Mouse (Mus musculus) spleen, postnatal 4 days (tissue): ENCODE data around the gene Usp33.
A peak's percentile ranks its signal among the peaks of the same experiment; 100 is the strongest.

ENCODE experiments used
- DNase-seq, 2 experiments: peaks; one replicate each; pipeline ENCODE4 v3.0.0; 2022; ENCODE audit warnings: low spot score in 2 of 2

Usp33 gene

DNA sequence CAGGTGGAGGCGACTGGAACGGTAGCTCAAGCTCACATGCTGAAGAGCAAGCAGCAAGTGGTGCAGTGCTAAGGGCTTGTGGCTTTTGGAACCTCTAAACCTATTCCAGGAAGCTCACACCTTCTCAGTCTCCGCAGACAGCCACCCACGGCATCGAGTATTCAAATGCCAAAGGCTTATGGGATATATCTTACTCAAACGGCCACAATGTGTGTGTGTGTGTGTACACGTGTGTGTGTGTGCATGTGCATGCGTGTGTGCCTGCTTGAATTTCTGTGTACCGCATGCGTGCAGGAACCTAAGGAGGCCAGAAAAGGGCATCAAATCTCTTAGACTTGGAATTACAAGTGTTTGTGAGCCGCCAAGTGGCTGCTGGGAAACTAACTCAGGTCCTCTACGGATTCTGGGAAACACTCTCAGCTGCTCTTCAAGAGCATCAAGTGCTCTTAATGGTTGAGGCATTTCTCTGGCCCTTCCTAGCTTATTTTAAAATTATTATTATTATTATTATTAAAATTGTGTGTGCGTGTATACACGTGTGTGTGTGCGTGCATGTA is 3.2 kb upstream of the Usp33 start:
- DNase-seq, result no peak

DNA sequence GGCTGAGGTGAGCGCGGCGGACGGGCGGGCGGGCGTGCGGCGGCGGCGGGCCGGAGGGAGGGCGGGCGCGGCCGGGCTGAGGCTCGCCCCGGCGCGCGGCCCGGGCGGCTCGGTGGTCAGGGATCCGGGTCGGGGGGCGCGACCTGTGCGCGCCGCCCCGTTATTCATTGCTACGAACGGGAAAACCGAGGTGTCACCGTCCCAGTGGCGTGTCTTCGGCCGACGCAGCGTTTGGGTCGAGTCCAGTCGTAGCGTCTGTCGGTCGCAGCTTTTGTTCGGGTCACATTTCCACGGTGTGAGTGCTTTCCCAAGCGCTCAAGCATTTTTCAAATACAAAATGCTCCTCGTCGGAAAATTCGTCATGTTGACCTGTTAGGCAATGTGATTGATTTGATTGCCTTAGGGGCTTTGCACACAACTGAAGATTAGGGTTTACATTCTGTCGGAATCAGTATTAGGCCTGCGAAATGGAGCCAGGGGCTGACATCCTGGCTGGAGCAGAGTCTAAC is 409 bp downstream of the Usp33 start:
- DNase-seq, result peak in 1 of 2 experiments; percentile 38

DNA sequence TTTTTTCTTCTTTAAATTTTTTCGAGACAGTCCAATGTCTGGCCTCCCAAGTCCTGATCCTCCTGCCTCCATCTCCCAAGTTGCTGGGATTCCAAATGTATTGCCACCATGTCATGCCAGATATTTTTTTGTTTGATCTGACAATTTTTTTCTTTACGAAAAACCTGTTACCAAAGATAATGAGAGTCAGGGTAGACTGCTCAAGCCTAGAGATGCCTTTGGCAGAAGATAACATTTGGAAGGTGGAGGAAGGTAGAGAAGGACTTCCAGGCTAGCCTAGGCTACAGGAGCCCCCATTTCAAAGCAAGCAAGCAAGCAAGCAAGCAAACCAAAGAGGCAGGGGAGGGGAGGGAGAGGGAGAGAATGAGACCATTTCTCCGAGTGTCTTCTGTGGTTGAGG is 949 bp downstream of the Usp33 start:
- no peak for DNase-seq

DNA sequence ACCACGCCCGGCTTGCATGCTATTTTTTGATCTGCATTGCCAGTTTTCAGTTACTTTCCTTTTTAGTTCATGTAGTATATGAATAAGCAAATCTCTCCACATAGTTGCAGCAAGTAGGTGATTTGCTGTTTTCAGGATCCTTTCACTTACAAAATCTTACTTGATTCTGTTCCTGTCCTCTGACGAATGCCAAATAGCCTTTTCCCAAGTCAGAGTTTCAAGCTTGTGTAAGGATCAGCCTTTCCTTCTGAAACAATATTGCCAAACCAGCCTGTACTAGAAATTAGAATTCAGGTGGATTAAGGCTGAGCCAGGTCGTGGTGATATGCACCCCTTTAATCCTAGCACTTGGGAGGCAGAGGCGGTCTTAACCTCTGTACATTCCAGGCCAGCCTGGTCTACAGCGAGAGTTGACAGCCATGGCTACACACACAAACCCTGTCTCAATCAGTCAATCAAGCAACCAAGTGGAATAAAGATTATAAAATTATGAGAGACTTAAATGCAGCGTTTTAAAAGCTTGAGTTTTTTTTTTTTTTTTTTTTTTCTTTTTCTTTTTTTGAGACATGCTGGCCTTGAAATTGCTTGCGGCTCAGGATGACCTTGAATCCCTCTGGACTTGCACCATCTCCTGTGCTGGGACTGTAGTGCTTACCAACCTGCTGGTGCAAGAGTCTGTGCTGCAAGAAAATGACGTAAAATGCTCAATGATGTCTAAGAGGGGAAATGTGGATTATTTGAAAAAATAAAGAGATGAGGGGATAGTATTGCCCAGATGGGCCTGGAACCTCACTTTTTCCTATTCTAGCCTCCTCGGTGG is 1.9 kb downstream of the Usp33 start:
- DNase-seq, result no peak

DNA sequence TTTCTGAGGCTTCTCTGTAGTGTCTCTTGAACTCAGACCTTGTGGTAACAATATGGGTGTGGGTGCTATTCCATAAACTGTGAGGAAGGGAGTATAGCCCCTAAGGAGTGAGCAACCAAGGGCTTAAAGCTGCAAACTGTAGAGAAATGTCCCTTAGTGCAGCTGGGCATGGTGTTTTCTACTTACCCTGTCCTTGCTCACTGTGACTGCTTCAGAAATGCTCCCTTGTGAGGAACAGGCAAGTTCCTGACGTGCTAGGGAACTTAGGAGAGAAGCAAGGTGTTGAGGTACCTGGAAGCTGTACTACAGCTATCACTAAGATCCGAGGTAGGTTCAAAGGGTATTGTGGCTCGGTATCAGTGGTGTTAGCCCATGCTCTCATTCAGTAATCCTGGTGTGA is 4.2 kb downstream of the Usp33 start:
- DNase-seq, result no peak

DNA sequence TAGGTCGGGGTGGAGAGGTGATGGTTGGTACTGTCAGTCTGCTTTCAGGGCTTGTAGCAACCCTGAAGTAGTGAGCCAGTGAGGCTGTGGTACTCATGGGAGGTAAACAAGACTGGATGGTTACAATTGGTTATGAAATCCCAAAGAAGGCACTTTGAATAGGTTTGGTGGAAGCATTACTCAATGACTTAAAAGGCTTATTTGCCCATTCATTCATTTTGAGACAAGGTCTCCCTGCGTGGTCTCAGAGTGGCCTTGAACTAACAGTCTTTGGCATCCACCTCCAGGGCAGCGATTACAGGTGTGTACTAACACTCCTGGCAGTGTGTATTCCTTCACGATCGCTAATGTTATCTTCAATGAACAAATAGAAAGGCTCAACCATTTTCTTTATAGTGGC is 4.7 kb downstream of the Usp33 start:
- DNase-seq, result no peak

DNA sequence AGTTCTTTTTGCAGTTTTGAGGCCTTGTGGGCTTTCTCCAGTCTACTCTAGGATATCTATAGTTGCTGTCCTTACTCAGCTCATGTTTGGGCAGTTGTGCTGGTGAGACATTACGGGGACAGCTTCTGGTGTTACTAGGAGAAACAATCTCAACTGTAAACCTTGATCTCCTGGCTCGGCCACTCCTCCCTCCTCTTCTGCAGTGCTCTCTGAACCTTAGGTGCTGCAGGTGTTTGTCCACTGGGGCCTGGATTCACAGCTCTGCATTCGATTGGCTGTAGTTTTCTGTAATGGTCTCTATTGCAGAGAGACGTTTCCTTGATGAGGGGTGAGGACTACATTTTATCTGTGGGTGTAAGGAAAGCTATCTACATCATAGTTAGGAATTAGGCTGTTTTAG is 6.0 kb downstream of the Usp33 start:
- DNase-seq, result no peak

DNA sequence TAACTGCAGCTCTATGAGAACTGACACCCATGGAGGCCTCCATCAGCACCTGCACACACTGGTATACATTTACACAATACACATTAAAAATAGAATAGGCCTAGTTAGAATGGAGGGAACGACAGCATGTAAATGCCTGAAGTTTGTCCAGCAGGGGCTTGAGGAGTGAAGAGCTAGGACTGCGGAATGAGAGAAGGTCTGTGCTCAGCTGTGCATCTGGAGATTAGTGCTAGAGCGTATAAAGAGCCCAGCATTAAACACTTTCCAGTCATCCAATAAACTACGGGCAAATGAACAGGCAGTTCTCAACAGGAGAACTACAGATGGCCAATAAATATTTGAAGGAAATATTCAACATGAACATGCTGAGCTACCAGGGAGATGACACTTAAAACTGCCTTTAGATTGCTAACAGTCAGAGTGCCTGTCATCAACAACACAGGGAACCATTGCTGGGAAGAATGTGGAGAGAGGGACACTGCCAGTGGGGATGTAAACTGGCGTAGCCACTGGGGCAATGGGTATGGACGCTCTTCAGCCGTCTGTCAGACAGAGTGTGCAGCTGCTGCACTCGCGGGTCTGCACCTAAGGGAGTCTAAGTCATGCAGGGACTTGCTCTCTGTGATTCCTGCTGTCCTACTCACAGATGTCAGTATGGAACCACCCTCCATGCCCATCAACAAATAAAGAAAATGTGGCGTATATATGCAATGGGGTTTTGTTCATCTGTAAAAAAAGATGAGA is 7.3 kb downstream of the Usp33 start:
- DNase-seq, result no peak

DNA sequence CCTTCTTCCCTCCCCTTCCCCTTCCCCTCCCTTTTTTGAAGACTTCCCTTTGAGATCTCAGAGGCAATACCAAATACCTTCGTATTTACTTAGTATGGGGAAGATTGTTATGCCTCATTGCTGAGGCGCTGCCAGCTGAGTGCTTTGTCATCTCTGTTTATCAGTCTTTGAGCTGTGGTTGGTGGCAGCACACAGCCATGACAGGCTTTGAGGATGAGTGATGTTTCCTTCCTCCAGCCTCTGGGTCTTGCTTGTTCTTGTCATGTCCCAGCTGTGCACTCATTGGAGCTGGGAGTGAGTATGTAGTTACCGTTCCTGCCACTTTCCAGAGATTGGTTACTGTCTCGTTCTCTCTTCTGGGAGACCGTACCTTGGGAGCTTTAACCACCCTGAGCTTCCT is 9.1 kb downstream of the Usp33 start:
- peak; percentile 35 to 66 for DNase-seq

DNA sequence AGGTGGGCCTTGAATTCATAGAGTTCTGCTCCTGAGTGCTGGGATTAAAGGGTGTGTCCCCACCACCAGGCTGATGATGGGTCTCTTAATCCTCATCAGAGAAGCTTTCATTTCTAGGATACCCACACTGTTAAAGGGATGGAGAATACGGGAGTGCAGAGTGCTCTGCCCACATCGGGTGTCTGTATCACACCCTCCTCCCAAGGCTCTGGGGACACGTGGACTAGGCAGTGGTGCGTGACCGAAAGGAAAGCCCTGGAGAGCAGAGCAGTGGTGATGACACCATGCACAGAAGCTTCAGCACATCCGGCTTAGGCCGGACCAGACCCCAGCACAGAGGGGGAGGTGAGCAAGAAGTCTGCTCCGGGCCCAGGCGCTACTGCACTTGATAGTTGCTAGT is 10.5 kb downstream of the Usp33 start:
- no peak for DNase-seq

DNA sequence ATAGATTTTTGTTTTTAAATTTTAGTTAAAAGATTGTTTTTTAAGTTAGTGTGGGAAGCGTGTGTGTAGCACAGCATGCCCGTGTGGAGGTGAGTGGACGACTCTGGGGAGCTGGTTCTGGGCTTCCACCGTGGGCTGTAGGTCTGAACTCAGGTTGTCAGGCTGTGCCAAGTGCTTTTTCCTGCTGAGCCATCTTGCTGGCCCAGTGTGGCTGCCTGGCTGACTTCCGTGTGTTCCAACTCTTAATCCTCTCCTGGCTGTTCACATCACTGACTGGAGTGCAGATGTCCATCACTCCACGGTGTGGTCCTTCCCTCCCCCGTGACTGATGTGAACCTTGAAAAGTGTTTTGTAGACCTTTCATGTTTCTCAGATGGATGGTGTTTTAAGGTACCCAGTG is 12.9 kb downstream of the Usp33 start:
- no peak for DNase-seq

DNA sequence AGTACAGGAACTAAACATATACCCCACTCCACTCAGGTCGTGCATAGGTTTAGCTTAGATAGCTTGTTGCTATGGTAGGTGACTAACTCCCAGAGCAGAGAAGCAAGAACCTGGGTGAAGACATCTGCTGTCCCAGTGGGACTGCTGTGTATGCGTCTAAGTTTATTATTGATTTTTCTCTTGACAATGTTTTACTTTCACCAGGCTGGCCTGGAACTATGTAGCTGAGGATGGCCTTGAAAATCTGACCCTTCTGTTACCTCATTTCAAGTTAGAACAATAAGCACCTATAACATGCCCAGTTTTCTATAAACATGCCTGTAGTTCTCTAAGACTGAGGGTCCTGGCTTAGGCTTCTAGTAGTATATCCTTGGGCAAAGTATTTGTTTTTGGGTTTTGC is 17.9 kb downstream of the Usp33 start:
- DNase-seq, result no peak

DNA sequence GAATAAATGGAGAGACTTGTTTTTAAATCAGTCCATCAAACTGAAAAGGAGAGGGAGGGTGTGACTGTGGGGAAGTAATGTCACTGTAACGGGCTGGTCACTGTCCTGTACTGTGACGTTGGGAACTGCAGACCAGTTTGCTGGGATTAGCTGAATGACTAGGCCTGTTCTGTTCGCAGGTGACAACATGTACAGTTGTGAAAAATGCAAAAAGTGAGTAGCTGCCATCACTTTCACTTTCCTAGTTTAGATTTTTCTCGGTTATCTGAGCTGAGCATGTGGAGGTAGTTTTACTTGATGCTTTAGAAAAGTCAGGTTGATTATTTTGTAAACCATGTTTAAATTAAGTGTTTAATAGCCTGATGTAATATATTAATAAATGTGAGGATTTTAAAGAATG is 29.8 kb downstream of the Usp33 start:
- DNase-seq, result no peak

DNA sequence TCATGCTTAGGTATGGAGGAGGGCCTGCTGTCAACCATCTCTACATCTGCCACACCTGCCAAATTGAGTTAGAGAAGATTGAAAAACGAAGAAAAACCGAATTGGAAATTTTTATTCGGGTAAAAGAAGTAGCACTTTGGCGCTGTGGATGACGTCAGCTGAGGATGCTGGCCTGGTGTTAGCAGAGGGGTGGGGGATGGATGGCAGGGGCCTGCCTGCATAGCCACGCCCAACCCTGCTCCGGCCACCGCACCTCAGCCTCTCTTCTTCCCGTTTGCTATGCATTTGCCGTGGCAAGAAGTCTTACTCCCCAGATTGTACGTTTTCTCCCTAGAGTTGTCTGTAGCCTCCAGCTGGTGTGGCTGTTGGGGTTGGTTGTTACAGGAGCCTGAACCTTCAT is 37.8 kb downstream of the Usp33 start:
- DNase-seq, result no peak

DNA sequence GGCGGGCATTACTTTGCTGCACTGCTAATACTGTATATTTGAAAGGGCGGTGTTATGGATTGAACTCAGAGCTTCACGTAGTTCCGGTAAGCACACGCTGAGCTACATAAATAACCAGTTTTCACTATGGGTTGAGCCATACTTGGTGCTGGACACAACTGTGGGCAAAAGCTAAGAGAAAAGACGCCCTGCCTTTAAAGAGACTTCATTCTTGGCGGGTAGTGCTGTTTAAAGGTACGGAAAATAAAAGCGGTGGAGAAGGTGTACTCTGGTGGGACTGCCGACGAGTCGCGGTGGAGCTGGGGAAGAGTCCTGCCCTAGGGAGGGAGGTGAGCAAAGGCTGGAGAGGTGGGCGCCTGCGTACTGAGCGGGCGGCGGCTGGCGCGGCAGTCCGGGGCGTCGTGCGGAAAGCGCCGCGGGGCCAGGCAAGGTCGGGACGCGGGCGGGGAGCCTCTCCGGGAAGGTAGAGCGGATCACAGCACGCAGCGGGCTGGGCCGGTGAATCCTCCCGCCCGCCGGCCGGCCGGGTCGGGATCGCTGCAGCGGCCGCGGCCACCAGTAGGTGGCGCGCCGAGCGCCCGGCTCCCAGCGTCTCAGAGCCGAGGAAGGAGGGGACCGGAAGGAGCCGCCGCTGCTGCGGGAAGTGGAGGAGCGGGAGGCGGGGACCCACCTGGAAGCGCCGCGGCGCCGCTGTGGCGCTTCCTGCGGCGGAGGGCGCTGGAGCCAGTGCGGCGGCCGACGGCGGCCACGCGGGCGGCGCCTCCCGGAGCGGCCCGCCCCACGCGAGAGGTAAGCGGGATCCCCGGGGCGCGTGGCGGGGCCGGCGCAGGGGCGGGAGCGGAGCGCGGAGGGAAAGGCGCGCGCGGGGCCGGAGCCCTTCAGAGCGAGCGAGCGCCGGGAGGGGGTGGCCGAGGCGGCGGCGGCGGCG is 49.3 kb downstream of the Usp33 start, which contains the start of gene Zzz3:
Gene Zzz3 (plus strand): TSS at position 124 of the 928 bp plus-strand sequence.
- peak; percentile 91 to 97 for DNase-seq

DNA sequence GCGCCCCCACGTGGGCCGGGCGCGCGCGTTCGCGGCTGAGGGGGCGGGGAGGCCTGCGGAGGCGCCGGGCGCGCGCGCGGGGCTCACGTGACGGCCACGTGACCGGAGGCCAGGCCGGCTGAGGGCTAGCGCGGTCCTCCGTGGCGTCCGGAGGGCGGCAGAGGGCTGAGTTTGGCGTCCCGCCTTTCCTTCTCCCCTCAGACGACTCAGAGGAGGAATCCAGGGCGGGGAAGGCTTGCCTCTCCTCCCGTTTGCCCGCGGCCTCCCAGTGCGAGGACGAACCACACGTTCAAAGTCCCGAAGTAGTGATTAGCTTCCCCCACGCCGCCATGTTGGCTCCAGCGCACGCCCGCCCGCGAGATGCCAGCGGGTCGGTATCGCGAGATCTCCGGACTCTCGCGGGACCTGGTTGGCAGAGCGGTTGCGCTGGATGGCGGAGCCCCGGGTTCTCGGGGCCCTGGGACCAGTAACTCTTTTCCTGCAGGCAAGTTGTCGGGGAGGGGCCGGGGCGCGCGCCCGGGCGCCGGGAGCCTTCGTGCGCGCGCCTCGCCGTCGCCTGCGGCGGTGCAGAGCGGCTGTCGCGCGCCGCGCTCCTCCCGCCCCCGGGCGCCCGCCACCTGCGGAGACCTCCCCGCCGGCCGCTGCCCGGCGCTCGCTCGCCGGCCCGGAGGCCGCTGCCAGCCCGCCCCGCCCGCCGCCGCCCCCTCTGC is 50.2 kb downstream of the Usp33 start:
- DNase-seq, result peak; percentile 98 to 100

DNA sequence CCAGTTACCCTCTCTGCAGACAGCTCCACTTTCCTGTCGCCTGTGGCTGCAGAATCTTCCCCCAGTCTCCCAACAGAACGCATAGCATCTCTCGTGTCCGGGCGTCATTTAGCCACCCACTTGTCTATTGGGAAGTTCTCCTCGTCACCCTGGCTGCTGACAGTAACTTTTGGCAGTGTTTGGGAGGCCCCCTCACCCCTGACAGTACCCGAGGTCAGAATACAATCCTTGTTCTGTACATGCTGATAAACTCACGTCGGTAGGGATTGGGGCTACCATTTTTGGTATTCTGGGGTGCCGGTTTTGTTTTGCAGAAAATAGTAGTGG is 50.7 kb downstream of the Usp33 start:
- peak; percentile 33 to 75 for DNase-seq

DNA sequence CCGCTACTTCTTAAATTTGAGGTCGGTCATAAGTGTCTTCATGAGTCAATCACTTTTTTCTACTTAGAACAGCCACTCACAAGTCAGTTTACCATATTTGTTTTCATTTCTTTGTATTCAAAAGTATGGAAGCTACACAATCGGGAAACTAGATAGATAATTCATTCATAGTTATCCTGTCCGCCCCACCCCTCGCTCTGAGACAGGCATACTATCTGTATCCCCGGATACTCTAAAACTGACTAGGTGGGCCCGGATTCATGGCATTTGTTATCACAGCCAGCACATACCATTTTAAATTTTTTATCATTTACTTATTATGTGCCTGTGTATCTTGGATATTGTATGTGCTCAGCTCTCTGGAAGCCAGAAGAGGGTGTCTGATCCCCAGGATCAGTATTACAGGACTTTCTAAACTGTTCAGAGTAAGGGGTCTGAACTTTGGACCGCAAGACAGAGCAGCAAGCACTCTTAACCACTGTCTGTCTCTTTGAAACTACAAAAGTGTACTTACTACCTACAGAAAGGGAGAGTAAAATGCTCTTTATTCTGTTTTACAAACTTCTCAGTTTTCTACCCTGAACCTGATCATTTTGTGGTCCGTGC is 51.2 kb downstream of the Usp33 start:
- DNase-seq, result no peak

DNA sequence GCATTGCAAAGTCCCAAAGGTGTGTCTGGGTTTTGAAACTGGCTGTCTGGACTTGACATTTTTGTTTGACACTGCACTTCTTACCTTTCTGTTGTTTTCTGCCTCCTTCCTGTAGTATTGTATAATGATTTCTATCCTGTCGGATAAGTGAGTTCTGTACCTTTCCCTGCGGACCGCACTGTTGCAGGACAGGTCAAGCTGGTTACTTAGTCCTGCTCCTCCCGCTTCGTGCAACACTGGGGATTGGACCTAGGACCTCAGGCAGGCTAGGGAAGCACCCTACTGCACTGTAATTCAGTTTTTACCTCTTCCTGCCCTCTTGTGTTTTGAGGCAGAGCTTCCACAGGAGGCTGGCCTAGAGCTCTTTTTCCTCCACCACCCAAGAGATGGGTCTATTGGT is 54.2 kb downstream of the Usp33 start:
- no peak for DNase-seq

DNA sequence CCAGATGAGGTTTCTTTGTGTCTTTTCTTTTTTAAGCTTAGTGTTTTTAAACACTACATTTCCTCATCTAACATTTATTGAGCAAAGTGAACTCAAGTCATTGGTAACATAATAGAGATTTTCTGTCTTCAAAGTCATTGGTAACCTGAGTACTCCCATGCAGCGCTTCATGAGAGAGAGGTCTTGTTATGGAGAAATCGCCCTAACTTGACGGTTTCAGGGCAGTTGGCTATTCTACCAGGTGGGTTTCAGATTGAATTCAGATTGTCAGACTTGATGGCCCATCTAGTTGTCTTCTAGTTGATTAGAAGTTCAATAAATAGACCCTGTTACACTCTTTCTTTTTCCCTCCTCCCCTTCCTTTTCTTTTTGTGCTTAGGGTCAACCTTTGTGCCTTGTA is 54.6 kb downstream of the Usp33 start:
- DNase-seq, result no peak
